Mouse (Mus musculus): Measurements from ENCODE around the gene Tmem151a.
A peak's percentile ranks its signal among the peaks of the same experiment; 100 is the strongest.

Gene Tmem151a

GRCm38 (mm10) chr19:5067040-5067799 lies 18.1 kb downstream of the Tmem151a start:
- no peak for DNase-seq

DNA sequence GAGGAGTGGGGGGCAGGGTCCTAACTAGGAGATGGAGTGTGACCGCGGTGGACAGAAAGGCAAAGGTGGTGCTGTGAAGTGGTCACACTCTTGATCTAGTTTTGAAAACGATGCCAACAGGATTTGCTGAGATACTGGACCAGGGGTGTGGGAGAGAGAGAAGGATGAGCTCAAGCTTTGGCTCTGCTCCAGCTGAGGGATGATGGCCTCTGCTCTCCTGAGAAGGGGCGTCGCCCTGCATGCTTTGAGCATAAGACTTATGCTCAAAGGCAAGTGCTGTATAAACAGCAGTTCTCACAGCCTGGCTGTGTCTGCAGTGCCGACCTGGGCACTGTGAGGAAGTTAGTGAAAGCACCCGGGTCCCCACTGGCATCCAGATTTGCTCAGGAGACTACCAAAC lies 20.2 kb downstream of the Tmem151a start:
- no peak for DNase-seq

DNA sequence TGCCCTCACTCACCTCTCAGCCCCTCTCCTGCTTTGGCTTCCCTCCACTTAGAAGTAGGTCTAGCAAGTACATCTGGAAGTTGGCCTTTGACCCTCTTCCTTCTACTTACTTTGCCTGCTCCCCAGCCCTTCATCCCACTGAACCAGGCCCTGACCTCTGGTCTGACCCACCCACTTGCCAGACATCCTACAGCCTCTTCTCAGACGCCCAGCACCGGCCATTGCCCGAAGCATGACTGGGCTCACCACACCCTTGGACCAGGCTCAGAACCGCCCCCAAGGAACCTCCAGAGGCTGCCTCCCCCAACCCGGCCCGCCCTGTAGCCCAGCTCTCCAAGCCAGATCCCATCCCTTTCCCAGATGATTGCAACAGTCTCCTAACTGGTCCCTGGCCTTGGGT lies 22.9 kb downstream of the Tmem151a start:
- no peak for DNase-seq

GRCm38 (mm10) chr19:5062041-5062440 lies 23.3 kb downstream of the Tmem151a start:
- no peak for DNase-seq

DNA sequence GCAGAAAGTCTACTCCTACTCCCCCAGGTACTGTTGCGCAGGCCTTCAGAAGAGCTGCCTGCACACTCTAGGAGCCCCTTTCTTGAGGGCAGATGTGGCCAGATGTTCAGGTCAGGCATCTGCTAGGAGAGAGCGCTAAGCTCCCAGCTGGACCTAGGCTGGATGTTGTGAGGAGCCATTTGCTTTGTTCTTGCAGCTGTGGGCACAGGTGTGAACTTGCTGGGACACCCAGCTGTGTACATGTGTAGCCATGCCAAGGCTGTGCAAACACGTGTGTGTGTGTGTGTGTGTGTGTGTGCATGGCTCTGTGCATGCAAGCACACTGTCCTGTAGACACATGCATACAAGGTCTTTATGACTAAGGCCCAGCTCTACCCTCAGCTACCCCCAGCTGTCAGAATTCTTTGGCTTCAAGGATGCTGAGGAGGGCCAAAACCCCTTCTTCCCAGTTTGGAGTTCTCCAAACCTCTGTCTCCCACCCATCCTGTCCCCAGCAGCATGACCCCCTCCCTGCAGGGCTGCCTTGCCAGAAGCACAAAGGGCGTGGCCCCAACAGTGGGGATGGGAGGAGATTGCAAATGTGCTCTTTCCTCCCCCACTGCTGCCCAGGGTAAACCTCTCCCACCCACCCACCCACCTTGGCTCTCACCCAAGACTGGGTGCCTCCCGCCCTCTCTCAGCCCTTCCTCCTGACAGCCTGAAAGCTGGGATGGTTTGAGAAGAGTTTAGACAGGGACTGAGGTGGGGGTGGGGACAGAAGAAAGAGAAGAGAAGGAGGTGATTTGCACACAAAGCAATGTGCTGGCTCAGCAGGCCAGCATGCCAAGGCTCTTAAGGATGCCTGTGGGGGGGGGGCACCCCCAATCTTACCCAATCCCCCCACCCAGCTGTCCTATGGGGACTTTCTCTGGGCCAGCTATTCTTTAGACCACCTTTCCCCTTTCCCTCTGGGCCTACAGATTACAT lies 24.7 kb downstream of the Tmem151a start:
- no peak for DNase-seq

DNA sequence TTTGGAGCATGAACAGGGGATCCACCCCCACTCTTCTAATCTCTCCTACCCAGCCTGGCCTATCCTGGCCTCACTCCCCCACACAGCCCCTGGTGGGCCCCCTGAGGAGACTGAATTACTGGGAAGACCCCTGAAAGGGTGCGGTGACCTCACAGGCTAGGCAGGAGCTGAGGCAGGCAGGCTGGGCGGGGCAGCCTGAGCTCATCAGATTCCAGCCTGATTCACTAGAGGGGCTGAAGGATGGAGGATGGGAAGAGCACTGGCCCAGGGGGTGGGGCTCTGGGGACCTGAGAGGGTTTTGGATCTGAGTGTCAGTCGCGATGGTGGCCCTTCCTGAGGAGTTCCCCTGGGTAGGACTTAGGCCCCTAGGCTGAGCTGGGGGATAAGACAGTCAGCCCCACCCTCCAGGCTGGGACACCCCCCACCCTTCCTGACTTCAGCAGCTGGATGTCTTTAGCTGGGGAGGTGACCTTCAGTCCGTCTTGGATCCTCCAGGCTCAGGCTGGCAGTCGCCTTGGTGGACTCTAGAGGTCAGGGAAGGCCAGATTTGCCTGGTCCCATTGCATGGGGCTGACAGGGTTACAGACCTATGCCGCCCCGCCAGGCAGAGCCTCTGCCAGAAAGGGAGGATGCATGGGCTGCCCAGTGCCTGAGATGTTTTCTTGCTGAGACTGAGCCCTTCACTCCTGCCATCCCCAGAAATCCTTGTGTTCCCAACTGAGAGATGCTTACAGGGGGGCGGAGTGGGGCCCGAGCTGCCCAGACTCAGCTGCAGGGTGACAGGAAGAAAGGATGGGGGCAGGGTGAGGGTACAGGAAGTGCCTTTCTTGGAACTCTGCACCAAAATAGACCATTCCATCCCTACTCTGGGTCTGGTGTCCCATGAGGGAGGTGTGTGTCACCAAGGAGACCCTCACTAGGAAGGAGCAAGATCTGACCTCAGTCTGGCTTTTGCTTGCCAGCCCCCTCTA lies 26.2 kb downstream of the Tmem151a start:
- DNase-seq, result no peak

- DNase-seq, result no peak
These were observed 27.2 kb downstream of the Tmem151a start for GRCm38 (mm10) chr19:5057876-5058775.

DNA sequence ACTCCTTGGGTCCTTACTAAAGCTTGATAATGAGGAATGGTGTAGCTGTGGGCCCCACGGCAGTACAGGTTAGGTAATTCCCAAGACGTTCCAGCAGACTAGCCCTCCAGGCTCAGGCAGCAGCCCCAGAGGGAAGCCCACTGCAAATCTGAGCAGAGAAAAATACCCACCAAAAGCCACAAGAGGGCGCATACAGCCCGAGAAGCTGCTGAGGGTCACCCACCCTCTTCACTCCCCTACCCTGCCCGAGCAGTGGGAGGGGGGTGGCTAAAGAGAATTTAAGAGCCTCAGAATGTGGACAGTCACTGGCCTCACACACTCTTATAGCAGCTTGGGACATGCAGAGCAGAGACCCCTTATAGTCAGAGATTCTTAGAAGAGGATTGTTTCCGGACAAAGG lies 29.1 kb downstream of the Tmem151a start:
- DNase-seq, result no peak

DNA sequence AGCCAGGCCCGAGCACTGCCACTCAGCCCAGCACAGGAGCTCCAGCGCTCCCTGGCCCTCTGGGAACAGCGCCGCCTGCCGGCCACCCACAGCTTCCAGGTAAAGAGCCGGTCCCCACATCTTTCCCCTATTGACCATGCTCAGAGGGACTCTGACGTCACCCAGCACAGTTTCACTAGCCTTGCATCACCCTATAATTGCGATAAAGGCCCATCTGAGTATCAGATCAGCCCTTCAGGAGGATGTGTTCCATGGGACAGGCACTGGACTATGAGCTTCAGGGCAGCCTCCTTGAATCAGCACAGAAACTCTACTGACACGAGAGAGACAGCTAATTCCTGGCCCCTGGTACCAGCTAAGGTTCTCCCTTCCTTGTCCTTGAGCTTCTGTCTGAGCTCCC lies 31.4 kb downstream of the Tmem151a start:
- peak; percentile 40 for DNase-seq

DNA sequence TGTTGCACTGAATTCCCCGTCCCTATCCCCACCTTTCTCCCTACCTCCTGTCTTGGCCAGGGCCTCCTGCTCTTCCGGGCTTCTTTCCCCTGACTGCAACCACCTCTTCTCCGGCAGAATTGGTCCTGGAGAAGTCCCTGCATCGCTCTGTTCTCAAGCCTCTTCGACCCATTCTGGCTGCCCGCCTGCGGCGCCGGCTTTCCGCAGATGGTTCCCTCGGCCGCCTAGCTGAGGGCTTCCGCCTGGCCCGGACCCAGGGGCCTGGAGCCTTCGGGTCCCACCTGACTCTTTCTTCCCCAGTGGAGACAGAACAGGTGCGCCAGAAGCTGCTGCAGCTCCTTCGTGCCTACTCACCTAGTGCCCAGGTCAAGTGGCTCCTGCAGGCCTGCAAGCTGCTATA lies 32.5 kb downstream of the Tmem151a start:
- DNase-seq, result no peak

DNA sequence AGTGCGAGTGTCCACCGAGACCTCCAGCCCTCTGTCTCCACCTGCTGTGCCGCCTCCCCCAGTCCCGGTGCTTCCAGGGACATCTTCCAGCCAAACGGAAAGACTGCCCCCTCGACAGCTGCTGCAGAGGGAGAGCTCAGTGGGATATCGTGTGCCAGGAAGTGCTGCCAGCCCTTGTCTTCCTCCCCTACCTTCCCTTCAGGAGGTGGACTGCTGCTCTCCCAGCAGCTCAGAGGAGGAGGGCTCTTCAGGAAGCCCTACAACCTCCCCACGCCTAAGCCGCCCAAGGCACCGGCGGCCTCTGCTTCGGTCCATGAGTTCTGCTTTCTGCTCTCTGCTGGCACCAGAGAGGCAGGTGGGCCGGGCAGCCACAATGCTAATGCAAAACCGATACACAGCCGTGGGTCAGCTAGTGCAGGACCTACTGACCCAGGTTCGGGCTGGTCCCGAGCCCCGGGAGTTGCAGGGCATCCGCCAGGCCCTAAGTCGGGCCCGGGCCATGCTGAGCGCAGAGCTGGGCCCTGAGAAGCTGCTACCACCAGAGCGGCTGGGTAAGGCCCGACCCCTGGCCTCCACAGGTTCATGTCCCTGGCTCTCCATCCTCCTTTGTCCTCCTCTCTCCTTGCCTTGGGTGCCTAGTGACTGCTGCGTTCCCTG lies 33.0 kb downstream of the Tmem151a start:
- no peak for DNase-seq

DNA sequence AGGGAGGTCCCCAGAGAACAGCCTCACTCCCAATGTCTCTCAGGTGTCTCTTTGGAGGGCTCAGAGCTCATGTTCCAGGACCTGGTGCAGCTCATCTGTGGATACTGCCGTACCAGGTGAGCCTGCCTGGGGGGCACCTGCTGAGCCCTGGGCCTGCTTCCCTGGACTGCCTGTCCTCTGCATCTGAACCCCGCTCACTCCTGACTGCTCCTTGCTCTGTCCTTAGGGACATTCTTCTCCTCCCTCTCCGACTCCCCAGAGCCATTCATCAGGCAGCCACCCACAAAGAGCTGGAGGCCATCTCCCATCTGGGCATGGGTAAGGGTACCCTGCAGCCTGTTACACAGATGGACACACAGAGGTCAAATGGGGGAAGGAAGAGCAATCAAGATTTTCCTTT lies 33.8 kb downstream of the Tmem151a start:
- DNase-seq, result no peak

GRCm38 (mm10) chr19:5051031-5051430 lies 34.3 kb downstream of the Tmem151a start:
- no peak for DNase-seq

GRCm38 (mm10) chr19:5050047-5050905 lies 35.1 kb downstream of the Tmem151a start, which contains the start of gene Rin1:
Gene Rin1, plus strand, starts transcription at chr19:5050481.
- peak; percentile 68 for DNase-seq

GRCm38 (mm10) chr19:5049325-5049724 lies 36.0 kb downstream of the Tmem151a start:
- DNase-seq, result no peak

DNA sequence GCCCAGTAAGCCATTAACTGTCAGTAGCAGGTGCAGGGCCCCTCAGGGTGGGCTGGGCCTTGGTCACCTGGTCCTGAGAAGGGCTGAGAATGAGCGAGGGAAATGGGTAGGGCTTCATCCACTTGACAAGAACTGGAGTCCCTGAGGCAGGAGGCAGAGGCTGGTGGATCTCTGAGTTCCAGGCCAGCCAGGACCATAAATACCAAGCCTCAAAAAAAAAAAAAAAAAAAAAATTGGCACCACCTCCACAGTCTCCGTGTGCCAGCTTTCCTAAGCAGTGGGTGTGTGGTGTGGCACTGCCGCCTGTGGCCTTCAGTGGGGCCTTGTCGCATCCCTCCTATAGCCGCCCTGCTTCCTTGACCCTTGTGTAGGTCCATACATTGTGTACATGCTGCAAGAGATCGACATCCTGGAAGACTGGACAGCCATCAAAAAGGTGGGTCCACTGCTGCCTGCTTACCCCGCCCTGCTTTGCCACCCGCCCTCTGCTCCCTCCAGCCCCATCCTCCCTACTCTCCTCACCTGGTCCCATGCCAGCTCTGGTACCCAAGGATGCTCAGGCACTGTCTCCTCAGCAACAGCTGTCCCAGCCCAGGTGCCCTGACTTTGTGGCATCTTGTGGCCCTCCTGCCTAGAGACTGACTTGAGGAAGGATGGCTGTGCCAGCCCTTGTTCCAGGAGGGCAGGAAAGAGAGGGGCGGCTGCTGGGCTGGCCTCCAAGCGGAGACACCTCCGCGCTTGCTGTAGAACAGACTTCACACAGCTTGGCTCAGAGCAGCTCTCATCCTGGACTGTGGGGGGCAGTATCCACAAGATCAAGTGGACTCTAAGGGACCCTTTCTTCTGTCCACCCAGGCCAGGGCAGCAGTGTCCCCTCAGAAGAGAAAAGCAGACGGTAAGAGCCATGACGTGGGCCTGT lies 36.9 kb downstream of the Tmem151a start:
- DNase-seq, result no peak

GRCm38 (mm10) chr19:5045531-5045930 lies 39.8 kb downstream of the Tmem151a start:
- no peak for DNase-seq

DNA sequence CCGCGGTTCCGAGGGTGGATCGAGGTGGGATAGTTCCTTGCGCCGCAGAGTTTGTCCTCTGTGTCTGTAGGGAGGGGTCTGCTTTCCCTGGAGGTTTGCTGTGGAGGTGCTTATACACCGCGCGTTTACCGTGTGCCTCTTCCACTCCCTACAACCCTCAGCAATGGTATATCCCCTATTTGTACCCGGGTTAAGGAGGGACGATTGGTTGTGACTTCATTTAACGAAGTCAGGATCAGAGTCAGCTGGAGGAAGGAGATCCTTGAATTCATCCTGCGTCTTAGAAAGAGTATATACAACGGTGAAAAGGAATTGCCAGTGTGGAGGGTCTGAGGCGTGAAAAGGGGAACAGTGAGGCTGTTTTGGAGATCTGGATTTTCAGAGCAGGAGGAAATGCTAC lies 43.7 kb downstream of the Tmem151a start:
- no peak for DNase-seq
